Comparison of ENCODE assay signal across 20 mouse cellular contexts in genomic region chr4:130220176-130220575, GRCm38 (mm10). TPM values are rescaled to one million over a fixed set of nuclear protein-coding genes. Genes with fewer than 3 reads are reported as not detected.
"Had no signal": no experiment of that assay in that cellular context is flagged by ENCODE, and none has a peak within 500 bp of the region (broad histone marks: within the 10 kb centered on the region; RNA-seq: fewer than 3 reads in every experiment).

No protein-coding gene starts in this region.

- DNase-seq: liver, embryonic 13.5 days; lung, adult 2 months; lung, postnatal 14 days; right cerebral cortex, adult 18-20 months; right cerebral cortex, postnatal 14 days; right cerebral cortex, postnatal 4 days; spleen, adult 18-20 months; thymus, postnatal 25 days had no signal

- H3K4me2 ChIP-seq: intestine, embryonic 15.5 days; liver, embryonic 13.5 days; midbrain, embryonic 12.5 days; midbrain, embryonic 15.5 days; neural tube, embryonic 12.5 days; neural tube, embryonic 15.5 days; stomach, embryonic 15.5 days had no signal

- H3K9ac ChIP-seq: intestine, embryonic 15.5 days; liver, embryonic 13.5 days; midbrain, embryonic 12.5 days; midbrain, embryonic 15.5 days; neural tube, embryonic 12.5 days; neural tube, embryonic 15.5 days; stomach, embryonic 15.5 days had no signal

- H3K9me3 ChIP-seq: intestine, embryonic 15.5 days; liver, embryonic 13.5 days; midbrain, embryonic 12.5 days; midbrain, embryonic 15.5 days; neural tube, embryonic 12.5 days; neural tube, embryonic 15.5 days; stomach, embryonic 15.5 days had no signal

- H3K27ac ChIP-seq: intestine, embryonic 15.5 days; liver, embryonic 13.5 days; macrophage; midbrain, embryonic 12.5 days; midbrain, embryonic 15.5 days; neural tube, embryonic 12.5 days; neural tube, embryonic 15.5 days; stomach, embryonic 15.5 days had no signal

- H3K4me1 ChIP-seq: intestine, embryonic 15.5 days; midbrain, embryonic 12.5 days; midbrain, embryonic 15.5 days; neural tube, embryonic 12.5 days; neural tube, embryonic 15.5 days; stomach, embryonic 15.5 days had no signal

- H3K4me3 ChIP-seq: intestine, embryonic 15.5 days; liver, embryonic 13.5 days; midbrain, embryonic 12.5 days; midbrain, embryonic 15.5 days; neural tube, embryonic 12.5 days; neural tube, embryonic 15.5 days; stomach, embryonic 15.5 days had no signal

- H3K27me3 ChIP-seq: intestine, embryonic 15.5 days; midbrain, embryonic 12.5 days; midbrain, embryonic 15.5 days; neural tube, embryonic 12.5 days; neural tube, embryonic 15.5 days; stomach, embryonic 15.5 days had no signal

- ATAC-seq: hindbrain, embryonic 16.5 days; intestine, embryonic 15.5 days; midbrain, embryonic 15.5 days had no signal

- H3K36me3 ChIP-seq: intestine, embryonic 15.5 days; liver, embryonic 13.5 days; midbrain, embryonic 12.5 days; midbrain, embryonic 15.5 days; neural tube, embryonic 12.5 days; neural tube, embryonic 15.5 days; stomach, embryonic 15.5 days had no signal

RNA-seq across cellular contexts. Expression of gene Gm853, which starts 2.0 kb away (rescaled TPM):
- polyA plus RNA-seq: intestine, embryonic 15.5 days; limb, embryonic 11.5 days; liver, adult 2 months; liver, embryonic 13.5 days; liver, embryonic 16.5 days; lung, adult 2 months; lung, embryonic 16.5 days; macrophage; midbrain, embryonic 12.5 days; neural tube, embryonic 12.5 days; neural tube, embryonic 15.5 days; stomach, embryonic 15.5 days had no signal

RNA-seq across cellular contexts. Expression of gene Tinagl1, which starts 45.3 kb away (rescaled TPM):
- polyA plus RNA-seq: macrophage had no signal

RNA-seq across cellular contexts. Expression of gene Serinc2, which starts 58.8 kb away (rescaled TPM):
- polyA plus RNA-seq: macrophage had no signal
